Mouse (Mus musculus) lung, adult 2 months (tissue): ENCODE results near the gene Kif12. TPM values are rescaled to one million over a fixed set of nuclear protein-coding genes. Genes with fewer than 3 reads are reported as not detected.
A peak's percentile ranks its signal among the peaks of the same experiment; 100 is the strongest.

Source experiments
- DNase-seq: peaks from one replicate; pipeline ENCODE4 v3.0.0; 2022
- H3K4me1 ChIP-seq: fragments of 200-500 bp; 2 replicates; pipeline ENCODE4 v1.6.1; 2011; ENCODE audit warnings: low read length; ENCODE audit not compliant: control insufficient read depth, insufficient read depth
- H3K4me3 ChIP-seq: fragments of 200-500 bp; replicated peaks from 2 replicates; pipeline ENCODE3; 2011; ENCODE audit warnings: low read depth, mild to moderate bottlenecking, control low read depth, low read length; ENCODE audit errors: extremely low read depth
- CTCF ChIP-seq: fragments of 200-500 bp; IDR thresholded peaks from 2 replicates; pipeline ENCODE4 v1.5.1; 2011; ENCODE audit warnings: mild to moderate bottlenecking, low read length, control low read depth; ENCODE audit not compliant: insufficient read depth
- POLR2A ChIP-seq: fragments of 200-500 bp; IDR thresholded peaks from 2 replicates; pipeline ENCODE4 v1.6.1; 2011; ENCODE audit warnings: low read depth, mild to moderate bottlenecking, control low read depth, low read length, borderline replicate concordance; ENCODE audit errors: extremely low read depth
- WGBS: fragments of 180-500 bp; shearing (Covaris S2); methylation state at CpG from one replicate; pipeline ENCODE4 v1.1.7; 2018; 5-methylcytosine and 5-hydroxymethylcytosine counted together
- polyA plus RNA-seq: library from polyadenylated mRNA; depleted of rRNA; stranded (reverse); fragments of >200 nt; gene quantifications from 2 replicates; pipeline ENCODE4 v1.2.3, GENCODE M21; 2012

Kif12 gene
- polyA plus RNA-seq, 1 experiment = not detected

DNA sequence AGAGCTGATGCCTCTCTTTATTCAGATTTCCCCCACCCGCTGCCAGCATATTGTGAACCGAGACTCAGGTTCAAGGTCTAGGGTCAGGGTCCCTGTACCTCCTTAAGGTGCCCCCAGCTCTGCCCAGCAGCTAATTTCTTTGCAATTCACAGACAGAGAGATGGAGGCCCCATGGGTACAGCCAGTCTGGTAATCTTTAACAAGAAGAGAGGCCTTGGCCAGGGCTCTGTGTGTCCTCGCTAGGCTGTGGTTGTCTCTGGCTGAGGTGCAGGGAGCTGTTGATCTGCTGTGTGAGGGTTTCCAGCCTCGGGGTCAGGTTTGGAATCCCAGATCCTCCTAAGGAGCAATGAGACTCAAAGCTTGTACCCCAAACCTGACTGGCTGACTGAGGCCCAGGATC lies 6.3 kb downstream of the Kif12 start:
- H3K4me3 ChIP-seq = no peak overlapping the region
- no peaks in the 10 kb centered on the region for H3K4me1 ChIP-seq
- no peak for DNase-seq
- 83% methylated on average over 4 of the region's 4 CpGs for WGBS
- TF ChIP-seq CTCF (no peak), POLR2A (no peak)

DNA sequence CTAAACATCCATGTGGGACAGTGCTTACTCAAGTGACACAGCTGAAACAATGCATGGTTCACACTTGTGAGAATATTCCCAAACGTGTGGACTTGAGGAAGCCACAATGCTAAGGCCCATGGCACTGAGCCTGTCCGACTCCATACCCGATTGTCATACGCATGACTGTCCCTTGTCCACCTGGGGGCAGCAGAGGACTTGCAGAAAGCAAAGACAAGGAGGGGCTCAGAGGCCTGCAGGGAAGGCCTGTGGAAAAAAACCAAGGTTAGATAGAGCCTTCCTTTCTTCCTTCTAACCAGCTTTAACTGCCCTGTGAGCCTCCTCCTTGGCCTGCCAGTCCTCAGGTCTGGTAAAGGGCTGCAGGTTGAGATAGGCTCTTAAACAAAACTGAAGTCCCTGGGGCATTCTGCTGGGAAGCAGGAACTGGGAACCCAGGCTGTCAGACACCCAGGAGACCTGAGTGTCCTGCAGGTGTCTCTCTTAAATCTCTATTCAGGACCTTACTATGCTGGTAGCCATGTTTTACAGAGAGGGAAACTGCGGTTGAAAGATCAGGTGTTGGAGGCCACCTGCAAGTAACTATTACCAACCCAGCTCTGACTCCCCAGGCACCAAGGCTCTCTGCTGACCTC lies 12.9 kb downstream of the Kif12 start:
- Histone ChIP-seq H3K4me3 (no peak overlapping the region), H3K4me1 (no peaks in the 10 kb centered on the region)
- DNase-seq = peak; percentile 65
- 19% methylated on average over 5 of the region's 5 CpGs for WGBS
- TF ChIP-seq POLR2A = no peak
- peak; percentile 85 for TF ChIP-seq CTCF

DNA sequence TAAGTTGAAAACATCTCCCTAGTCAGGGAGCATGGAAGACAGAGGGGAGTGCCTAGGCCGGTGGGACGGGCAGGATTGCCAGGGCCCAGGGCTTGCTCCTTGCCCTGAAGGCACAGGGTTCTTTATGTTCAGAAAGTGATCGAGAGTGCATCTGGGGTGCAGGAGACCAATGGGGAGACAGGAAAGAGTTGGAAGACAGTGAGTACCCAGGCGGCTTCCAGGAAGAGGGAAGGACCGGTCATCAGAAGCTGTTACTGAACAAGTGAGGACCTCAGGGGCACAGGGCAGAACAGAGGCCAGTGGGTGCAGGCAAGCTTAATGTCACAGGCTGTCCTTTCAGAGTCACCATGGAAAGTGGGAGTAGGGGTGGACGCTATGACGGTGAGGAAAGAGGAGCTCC lies 13.7 kb downstream of the Kif12 start:
- WGBS = 92% methylated on average over 7 of the region's 7 CpGs
- TF ChIP-seq CTCF = no peak
- no peak for TF ChIP-seq POLR2A

DNA sequence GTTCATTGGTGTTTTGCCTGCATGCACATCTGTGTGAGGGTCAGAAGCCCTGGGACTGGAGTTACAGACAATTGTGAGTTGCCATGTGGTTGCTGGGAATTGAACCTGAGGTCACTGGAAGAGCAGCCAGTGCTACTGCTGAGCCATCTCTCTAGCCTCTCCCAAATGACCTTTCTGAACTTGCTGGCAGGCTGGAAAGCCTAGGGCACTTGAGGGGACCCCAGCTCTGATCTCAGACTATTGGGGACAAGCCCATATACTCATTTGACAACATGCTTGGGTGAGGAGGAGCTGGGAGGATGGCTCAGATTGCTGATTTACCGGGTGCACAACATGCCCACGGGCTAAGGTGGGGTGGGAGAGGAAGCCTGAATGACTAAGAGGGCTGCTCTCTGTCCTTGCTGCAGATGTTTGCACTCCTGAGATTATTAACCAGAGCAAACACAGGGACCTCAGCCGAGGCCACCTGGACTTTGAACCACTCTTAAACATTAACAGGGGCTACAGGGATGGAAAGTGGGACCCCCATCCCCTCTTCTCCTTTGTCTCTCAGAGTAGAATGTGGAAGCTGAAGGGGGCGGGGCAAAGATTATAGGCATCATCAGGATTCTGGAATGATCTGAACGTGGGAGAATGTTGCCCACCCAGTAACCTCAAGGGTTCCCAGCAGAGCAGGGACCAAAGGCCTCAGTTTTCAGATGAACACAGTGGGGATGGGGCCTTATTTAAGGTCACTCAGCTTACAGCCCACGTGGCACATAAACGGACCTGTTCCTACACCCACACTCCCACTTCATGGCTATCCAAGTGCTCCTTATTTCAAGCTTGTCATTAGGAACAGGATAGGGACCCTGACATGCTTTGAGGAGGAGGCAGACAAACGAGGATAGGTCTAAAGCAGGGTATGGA lies 15.0 kb downstream of the Kif12 start:
- TF ChIP-seq POLR2A (no peak), CTCF (no peak)
- Histone ChIP-seq H3K4me1 (no peaks in the 10 kb centered on the region), H3K4me3 (no peak overlapping the region)
- DNase-seq = no peak
- 48% methylated on average over 8 of the region's 8 CpGs for WGBS

More for the DNA sequence above, 13.7 kb downstream of the Kif12 start:
- H3K4me1 ChIP-seq = no peaks in the 10 kb centered on the region
- no peak overlapping the region for H3K4me3 ChIP-seq
- DNase-seq = no peak

DNA sequence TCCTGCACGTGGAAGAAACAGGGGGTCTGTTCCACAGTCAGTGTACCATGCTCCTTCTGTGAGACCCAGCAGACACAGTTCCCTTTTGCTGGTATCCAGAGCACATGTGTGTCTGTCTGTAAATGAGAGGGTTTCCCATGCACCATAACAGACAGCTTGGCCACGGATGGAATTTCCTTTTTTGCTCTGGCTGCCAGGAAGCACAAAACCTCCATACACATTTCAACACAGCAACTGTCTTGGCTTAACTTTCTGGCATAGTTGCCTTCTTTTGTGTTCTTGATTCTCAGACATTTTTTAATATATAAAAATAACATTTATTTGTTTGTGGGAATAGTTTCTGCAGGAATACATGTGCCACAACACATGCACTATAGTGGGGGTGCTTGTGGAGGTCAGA lies 16.3 kb downstream of the Kif12 start:
- no peak for DNase-seq
- H3K4me3 ChIP-seq = no peak overlapping the region
- TF ChIP-seq CTCF (no peak), POLR2A (no peak)
- 27% methylated on average over 2 of the region's 2 CpGs for WGBS
- no peaks in the 10 kb centered on the region for H3K4me1 ChIP-seq

DNA sequence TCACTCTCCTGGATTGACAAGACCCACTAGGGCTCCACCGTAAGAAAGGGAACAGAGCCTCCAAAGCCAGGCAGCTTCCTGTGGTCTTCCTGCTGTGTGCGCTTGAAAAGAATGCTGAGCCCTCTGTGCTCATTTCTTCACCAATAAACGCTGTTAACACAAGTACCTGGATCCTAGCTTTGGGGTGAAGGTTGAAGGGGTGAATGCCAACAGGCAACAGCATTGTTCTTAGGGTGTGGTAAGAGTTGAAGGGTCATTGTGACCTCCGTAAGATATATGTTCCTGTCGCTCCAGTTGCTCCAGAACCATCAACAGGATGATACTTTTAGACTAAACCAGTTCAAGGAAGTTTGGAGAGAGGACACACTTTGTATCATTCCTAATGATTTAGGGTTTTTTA lies 17.2 kb downstream of the Kif12 start, which contains the start of gene Ambp:
Ambp (minus strand) TSS at position 101 of the 400 bp plus-strand sequence.
- Histone ChIP-seq H3K4me1 (no peaks in the 10 kb centered on the region), H3K4me3 (no peak within 1 kb of the TSS)
- no peak for DNase-seq
- 59% methylated on average over 5 of the region's 5 CpGs for WGBS
- TF ChIP-seq CTCF (no peak), POLR2A (no peak)

DNA sequence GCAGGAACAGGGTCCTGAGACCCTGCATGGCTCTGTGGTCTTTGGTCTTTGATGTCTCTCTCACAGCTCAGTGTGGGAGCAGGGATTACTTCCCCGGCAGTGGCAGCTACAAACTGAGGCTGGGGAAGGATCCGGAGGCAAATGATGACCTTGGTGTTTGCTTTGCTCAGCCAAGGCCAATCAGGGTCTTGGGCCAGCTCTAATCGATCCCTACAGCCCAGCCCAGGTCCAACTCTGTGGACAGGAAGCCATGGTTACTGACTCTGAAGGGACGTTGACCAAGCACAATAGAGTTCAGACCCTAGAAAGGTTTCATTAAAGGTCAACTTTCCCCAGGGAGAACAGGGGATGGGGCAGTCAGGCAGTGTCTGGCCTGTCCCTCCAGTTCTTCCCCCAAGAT lies 17.9 kb downstream of the Kif12 start:
- Histone ChIP-seq H3K4me1 (no peaks in the 10 kb centered on the region), H3K4me3 (no peak overlapping the region)
- TF ChIP-seq CTCF = no peak
- DNase-seq = no peak
- WGBS = 45% methylated on average over 4 of the region's 4 CpGs

DNA sequence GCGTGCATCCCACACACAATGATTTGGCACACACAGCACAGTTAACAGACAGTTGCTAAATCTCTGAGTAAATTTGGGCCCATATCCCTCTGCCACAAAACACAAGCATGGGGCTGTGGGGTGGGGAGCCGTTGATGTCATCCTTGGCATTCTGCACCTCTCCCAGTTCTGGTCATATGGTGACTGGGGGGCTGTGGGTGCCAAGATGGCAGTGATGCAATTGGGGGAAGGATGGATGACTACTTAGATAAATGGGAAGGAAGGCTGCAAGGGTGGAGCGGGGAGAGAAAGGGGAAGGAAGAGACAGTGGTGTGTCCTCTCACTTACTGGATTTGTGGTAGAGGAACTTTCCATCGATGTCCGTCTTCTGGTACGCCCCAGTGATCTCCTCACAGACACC lies 20.8 kb downstream of the Kif12 start:
- no peak for TF ChIP-seq POLR2A
- no peak for TF ChIP-seq CTCF
- DNase-seq = no peak
- Histone ChIP-seq H3K4me3 (no peak overlapping the region), H3K4me1 (no peaks in the 10 kb centered on the region)
- 70% methylated on average over 6 of the region's 6 CpGs for WGBS

DNA sequence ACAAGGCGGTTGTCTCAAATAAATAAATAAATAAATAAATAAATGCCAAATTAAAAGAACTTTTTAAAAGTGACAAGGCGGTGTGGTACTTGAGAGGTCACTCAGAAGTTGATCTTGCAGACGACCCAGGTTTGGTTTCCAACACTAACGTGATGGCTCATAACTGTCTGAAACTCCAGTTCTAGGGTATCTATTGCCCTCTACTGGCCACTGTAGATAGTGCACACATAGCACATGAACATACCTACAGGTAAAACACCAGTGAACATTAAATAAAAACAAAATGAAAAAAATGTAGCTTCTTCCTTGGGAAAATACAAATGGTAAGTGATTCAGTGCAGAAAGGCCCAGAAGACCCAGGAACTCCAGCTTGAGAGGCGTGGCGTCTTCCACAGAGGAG lies 24.7 kb downstream of the Kif12 start:
- DNase-seq = no peak

More for the DNA sequence above, 24.7 kb downstream of the Kif12 start:
- 96% methylated on average over 6 of the region's 6 CpGs for WGBS
- Histone ChIP-seq H3K4me3 (no peak overlapping the region), H3K4me1 (no peaks in the 10 kb centered on the region)
- TF ChIP-seq POLR2A (no peak), CTCF (no peak)
